Mouse (Mus musculus): Measurements from ENCODE around the gene Pak1. TPM values are rescaled to one million over a fixed set of nuclear protein-coding genes. Genes with fewer than 3 reads are reported as not detected.

Gene Pak1
- polyA plus RNA-seq, 1 experiment from 2014 or later = 17.2 TPM

DNA sequence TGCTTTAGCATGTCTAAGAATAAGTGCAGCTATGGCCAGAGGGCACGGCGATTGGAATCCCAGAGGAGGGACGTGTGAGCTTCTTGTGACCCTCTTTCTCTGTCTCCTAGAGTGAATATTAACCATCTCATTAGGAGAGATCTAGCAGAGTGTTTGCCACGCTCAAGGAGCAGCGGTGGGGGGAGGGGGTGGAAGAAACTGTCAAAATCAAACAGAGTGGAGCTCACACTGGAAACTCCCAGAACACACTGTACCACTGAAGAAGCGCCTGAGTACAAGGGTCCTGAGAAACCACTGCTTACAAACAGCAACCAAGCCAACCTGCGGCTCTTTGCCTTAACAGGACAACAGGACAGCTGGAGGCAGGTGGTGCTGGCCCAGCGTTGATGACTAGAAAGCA, 6.8 kb upstream of the Pak1 start:
- Histone ChIP-seq H3K4me3 (replicated peaks) (no peak overlapping the region), H3K4me2 (no peak overlapping the region), H3K9ac (no peak overlapping the region), H3K27me3 (peaks cover 15% of the 10 kb centered on the region), H3K4me1 (no peaks in the 10 kb centered on the region), H3K36me3 (no peaks in the 10 kb centered on the region), H3K27ac (0 out of 2 replicates have a peak overlapping the region, but pooled peaks have one; percentile 48), H3K9me3 (replicated peaks) (0 out of 2 replicates have a peak, but pooled peaks cover under 1% of the 10 kb centered on the region)
- 73% methylated on average over 8 of the region's 8 CpGs for WGBS
- ATAC-seq (replicated peaks; ENCODE audit: low FRiP score) = peak; percentile 73; the same call in 1 of the 2 replicates

DNA sequence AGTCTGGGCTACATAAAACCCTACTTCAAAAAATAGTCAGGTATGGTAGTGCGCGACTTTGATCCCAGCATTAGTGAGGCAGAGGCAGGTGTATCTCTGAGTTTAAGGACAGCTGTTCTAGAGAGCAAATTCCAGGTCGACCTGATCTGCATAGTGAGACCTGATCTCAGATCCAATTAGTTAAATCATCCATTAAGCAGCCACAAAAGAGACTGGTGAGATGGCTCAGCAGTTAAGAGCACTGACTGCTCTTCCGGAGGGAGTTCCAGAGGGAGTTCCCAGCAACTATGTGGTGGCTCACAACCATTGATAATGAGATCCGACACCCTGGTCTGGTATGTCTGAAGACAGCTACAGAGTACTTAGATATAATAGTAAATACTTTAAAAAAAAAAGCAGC, 4.8 kb upstream of the Pak1 start:
- 61% methylated on average over 5 of the region's 5 CpGs for WGBS
- H3K36me3 ChIP-seq = no peaks in the 10 kb centered on the region

DNA sequence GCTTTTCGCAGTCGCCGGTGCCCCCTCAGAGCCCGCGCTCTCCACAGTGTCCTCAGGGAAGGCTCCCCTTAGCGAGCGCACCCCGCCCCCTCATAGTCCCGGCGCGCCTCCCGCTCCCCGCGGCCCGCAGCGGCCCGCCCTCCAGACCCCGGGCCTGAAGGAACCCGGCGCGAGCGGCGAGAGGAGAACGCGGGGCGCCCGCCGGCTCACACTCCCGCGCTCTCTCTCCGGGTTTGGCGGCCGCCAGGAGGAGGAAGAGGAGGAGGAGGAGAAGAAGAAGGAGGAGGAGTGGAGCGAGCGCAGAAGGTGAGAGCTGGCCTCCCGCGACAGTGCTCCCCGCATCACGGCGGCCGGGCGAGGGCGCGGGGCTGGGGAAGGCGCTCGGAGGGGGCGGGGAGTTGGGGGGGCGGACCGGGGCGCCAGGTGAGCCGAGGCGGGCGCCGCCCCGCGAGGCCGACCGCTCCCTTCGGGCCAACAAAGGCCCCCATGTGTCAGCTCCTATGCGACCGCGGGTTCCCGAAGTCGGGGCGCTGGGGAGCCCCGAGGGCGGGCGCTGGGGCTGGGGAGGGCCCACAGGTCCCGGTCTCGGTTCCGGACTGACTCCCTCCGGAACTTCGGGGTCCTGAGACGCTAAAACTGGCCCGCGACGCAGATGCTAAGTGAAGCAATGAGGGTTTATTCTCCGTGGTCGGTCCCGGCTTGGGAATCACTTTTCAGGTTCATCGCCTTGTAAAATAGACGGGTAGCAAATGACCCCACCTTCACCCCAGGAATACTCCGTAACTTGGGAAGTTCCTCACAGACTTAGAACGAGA, 535 bp downstream of the Pak1 start:
- Histone ChIP-seq H3K9ac (peak overlapping the region; percentile 79), H3K9me3 (replicated peaks) (no peaks in the 10 kb centered on the region), H3K4me2 (peak overlapping the region; percentile 91), H3K4me3 (replicated peaks) (peak overlapping the region; percentile 85), H3K36me3 (no peaks in the 10 kb centered on the region), H3K27me3 (peaks cover 43% of the 10 kb centered on the region), H3K27ac (peak overlapping the region; percentile 78), H3K4me1 (peaks cover 18% of the 10 kb centered on the region)
- ATAC-seq (replicated peaks; ENCODE audit: low FRiP score) = peak; percentile 92
- WGBS = under 1% methylated on average over 73 of the region's 84 CpGs

More for the DNA sequence above, 4.8 kb upstream of the Pak1 start:
- Histone ChIP-seq H3K4me1 (peaks cover 7% of the 10 kb centered on the region), H3K4me2 (no peak overlapping the region), H3K27me3 (peaks cover 31% of the 10 kb centered on the region), H3K9ac (no peak overlapping the region), H3K27ac (no peak overlapping the region), H3K4me3 (replicated peaks) (no peak overlapping the region), H3K9me3 (replicated peaks) (no peaks in the 10 kb centered on the region)
- ATAC-seq (replicated peaks; ENCODE audit: low FRiP score) = no peak

DNA sequence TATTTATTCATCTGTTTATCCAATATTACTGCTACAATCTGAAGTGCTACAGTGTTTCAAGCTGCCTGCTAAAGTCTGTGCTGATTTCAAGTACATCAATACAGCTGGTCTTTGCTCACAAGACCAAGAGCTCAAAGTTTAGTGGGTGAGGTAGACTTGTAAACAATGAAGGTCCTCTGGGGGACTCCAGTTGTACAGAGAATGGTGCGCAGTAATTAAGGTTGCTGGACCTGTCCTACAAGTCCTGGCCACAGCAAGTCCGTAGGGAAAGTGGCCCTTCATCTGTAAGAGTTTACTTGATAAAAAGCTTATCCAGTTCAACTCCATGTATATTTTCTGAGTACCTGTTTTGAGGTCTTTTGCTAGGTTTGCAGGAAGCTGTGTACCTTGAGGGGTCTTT, 1.9 kb downstream of the Pak1 start:
- Histone ChIP-seq H3K9me3 (replicated peaks) (no peaks in the 10 kb centered on the region), H3K4me3 (replicated peaks) (0 out of 2 replicates have a peak overlapping the region, but pooled peaks have one; percentile 4), H3K27me3 (peaks cover 40% of the 10 kb centered on the region), H3K4me1 (peaks cover 18% of the 10 kb centered on the region), H3K4me2 (no peak overlapping the region; the same call in 1 of the 2 replicates), H3K9ac (no peak overlapping the region), H3K36me3 (no peaks in the 10 kb centered on the region), H3K27ac (no peak overlapping the region)
- ATAC-seq (replicated peaks; ENCODE audit: low FRiP score) = no peak
- 44% methylated on average over 2 of the region's 2 CpGs for WGBS

GRCm38 (mm10) chr7:97792324-97792723, 4.0 kb downstream of the Pak1 start:
- H3K4me2 ChIP-seq = no peak overlapping the region
- no peaks in the 10 kb centered on the region for H3K36me3 ChIP-seq
- H3K4me1 ChIP-seq = peaks cover 18% of the 10 kb centered on the region
- no peaks in the 10 kb centered on the region for H3K9me3 ChIP-seq (replicated peaks)
- no peak for ATAC-seq (replicated peaks; ENCODE audit: low FRiP score)
- H3K4me3 ChIP-seq (replicated peaks) = no peak overlapping the region
- peaks cover 22% of the 10 kb centered on the region for H3K27me3 ChIP-seq
- no peak overlapping the region for H3K27ac ChIP-seq
- 39% methylated on average over 2 of the region's 2 CpGs for WGBS
- no peak overlapping the region for H3K9ac ChIP-seq

DNA sequence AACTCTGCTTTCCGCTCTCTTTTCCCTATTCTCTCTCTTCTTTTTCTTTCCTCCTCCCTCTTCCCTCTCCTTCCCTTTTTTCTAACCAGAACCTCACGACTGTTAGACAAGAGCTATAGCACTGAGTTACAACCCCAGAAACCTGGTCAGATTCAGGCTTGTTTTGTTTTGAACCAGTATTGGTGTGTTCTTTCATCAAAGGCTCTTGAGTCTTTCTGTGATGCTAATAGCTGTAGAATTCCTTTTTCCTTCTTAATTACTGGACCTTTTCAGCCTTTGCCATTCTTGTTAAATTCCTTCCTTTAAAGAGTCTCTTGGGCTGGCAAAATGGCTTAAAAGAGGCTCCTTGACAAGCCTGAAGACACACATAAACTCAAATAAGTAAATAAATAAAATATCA, 14.8 kb downstream of the Pak1 start:
- no peak for ATAC-seq (replicated peaks; ENCODE audit: low FRiP score)
- H3K4me2 ChIP-seq = no peak overlapping the region
- H3K36me3 ChIP-seq = no peaks in the 10 kb centered on the region
- no peaks in the 10 kb centered on the region for H3K27me3 ChIP-seq
- no peaks in the 10 kb centered on the region for H3K9me3 ChIP-seq (replicated peaks)
- no peak overlapping the region for H3K9ac ChIP-seq
- H3K27ac ChIP-seq = no peak overlapping the region
- 55% methylated on average over 2 of the region's 2 CpGs for WGBS
- H3K4me3 ChIP-seq (replicated peaks) = no peak overlapping the region
- H3K4me1 ChIP-seq = no peaks in the 10 kb centered on the region

DNA sequence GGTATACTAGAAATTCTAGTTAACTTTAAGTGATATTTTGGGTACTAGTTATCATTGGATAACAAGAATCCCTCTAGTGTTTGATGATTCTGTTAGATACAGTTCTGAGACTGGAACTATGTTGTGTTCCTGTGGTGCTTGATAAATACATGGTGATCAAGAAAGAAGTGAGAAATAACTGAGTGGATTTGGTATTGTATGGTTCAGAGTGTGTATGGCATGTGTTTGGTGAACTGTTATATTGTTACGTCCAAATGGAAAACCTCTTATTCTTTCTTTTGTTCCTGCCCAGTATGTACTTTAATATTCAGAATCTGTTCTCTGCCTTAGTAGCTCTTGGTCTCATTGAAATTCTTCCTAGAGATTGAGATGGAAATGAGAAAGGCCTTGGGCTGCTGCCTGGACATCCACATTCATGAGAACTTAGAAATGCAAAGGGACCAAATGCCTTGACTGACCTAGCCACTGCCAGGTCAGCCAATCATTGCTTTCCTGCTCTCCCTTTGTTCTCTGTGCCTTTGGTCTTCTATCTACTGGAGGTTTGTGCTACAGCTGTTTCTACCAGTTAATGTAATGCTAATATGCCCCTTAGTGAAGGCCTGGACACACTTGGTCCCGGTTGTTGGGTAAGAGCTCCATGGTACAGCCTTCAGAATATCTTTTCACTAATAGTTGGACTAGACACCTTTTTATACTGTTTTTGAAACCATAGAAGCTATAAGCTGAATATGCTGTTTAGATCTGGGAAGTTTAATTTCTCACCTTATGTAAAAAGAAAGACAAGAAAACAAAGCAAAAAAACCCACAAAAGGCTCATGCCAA, 16.1 kb downstream of the Pak1 start:
- Histone ChIP-seq H3K4me1 (no peaks in the 10 kb centered on the region), H3K4me3 (replicated peaks) (no peak overlapping the region), H3K27ac (no peak overlapping the region), H3K9me3 (replicated peaks) (no peaks in the 10 kb centered on the region), H3K4me2 (no peak overlapping the region), H3K9ac (no peak overlapping the region), H3K27me3 (no peaks in the 10 kb centered on the region), H3K36me3 (no peaks in the 10 kb centered on the region)
- no peak for ATAC-seq (replicated peaks; ENCODE audit: low FRiP score)
- WGBS = 59% methylated on average over 2 of the region's 2 CpGs

DNA sequence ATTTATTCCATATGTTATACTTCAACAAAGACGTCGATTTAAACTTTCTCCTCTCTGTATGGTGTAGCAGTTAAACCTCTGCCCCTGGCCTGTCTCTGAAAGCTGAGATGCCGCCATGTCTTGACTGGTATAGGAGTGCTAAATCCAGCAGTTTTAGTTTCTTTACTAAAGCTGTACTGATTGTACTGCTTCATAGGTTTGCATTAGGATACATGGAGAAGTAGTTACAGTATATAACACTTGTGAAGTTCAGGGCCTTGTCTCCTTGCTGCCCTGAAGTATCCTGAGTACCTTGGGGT, 16.7 kb downstream of the Pak1 start:
- Histone ChIP-seq H3K9me3 (replicated peaks) (no peaks in the 10 kb centered on the region), H3K27me3 (no peaks in the 10 kb centered on the region), H3K4me2 (no peak overlapping the region), H3K9ac (no peak overlapping the region), H3K4me1 (no peaks in the 10 kb centered on the region), H3K27ac (no peak overlapping the region), H3K36me3 (no peaks in the 10 kb centered on the region), H3K4me3 (replicated peaks) (no peak overlapping the region)
- WGBS = 71% methylated on average over 3 of the region's 3 CpGs
- no peak for ATAC-seq (replicated peaks; ENCODE audit: low FRiP score)

- H3K27me3 ChIP-seq = no peaks in the 10 kb centered on the region
- no peaks in the 10 kb centered on the region for H3K36me3 ChIP-seq
- whole genome bisulfite sequencing = 76% methylated on average over 5 of the region's 5 CpGs
- no peak for ATAC-seq (replicated peaks; ENCODE audit: low FRiP score)
- no peaks in the 10 kb centered on the region for H3K9me3 ChIP-seq (replicated peaks)
- H3K4me1 ChIP-seq = no peaks in the 10 kb centered on the region
- no peak overlapping the region for H3K4me3 ChIP-seq (replicated peaks)
- no peak overlapping the region for H3K9ac ChIP-seq
- H3K27ac ChIP-seq = no peak overlapping the region
- H3K4me2 ChIP-seq = no peak overlapping the region
Observed at GRCm38 (mm10) chr7:97809307-97809706, 21.0 kb downstream of the Pak1 start.

- Histone ChIP-seq H3K27me3 (no peaks in the 10 kb centered on the region), H3K36me3 (no peaks in the 10 kb centered on the region), H3K9me3 (replicated peaks) (no peaks in the 10 kb centered on the region), H3K4me2 (no peak overlapping the region), H3K4me3 (replicated peaks) (no peak overlapping the region), H3K4me1 (no peaks in the 10 kb centered on the region), H3K27ac (no peak overlapping the region), H3K9ac (no peak overlapping the region)
- 97% methylated on average over 2 of the region's 2 CpGs for WGBS
- no peak for ATAC-seq (replicated peaks; ENCODE audit: low FRiP score)
Observed at GRCm38 (mm10) chr7:97821875-97822274, 33.5 kb downstream of the Pak1 start.

- no peaks in the 10 kb centered on the region for H3K36me3 ChIP-seq
- H3K9ac ChIP-seq = no peak overlapping the region
- WGBS = 78% methylated on average over 2 of the region's 2 CpGs
- no peak for ATAC-seq (replicated peaks; ENCODE audit: low FRiP score)
- no peaks in the 10 kb centered on the region for H3K27me3 ChIP-seq
- no peak overlapping the region for H3K27ac ChIP-seq
- no peak overlapping the region for H3K4me3 ChIP-seq (replicated peaks)
- H3K9me3 ChIP-seq (replicated peaks) = no peaks in the 10 kb centered on the region
- 0 out of 2 replicates have a peak, but pooled peaks cover 5% of the 10 kb centered on the region for H3K4me1 ChIP-seq
- H3K4me2 ChIP-seq = no peak overlapping the region
Observed at GRCm38 (mm10) chr7:97829091-97829490, 40.8 kb downstream of the Pak1 start.

DNA sequence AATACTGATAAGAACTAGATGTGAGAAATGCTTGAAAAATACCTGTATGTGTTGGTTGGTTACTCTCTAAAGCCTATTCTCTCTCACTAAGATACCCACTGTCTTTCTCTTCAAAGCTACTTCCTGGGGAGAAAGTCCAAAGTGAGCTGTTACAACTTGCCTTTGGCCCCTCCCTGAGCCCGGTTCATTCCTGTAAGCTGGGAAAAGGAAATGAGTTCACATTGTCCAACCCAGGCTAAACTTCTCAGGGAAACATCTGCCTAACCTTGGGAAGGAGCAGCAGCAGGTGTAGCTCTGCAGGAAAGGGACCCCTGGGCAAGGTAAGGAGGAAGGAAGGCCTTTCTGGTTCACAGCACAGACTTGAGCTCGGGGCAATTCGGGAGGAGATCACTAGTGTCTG, 42.4 kb downstream of the Pak1 start:
- Histone ChIP-seq H3K36me3 (no peaks in the 10 kb centered on the region), H3K4me1 (0 out of 2 replicates have a peak, but pooled peaks cover 5% of the 10 kb centered on the region), H3K27ac (no peak overlapping the region; the same call in 1 of the 2 replicates), H3K27me3 (no peaks in the 10 kb centered on the region), H3K9me3 (replicated peaks) (no peaks in the 10 kb centered on the region), H3K9ac (no peak overlapping the region), H3K4me2 (no peak overlapping the region), H3K4me3 (replicated peaks) (no peak overlapping the region)
- 54% methylated on average over 3 of the region's 3 CpGs for WGBS
- ATAC-seq (replicated peaks; ENCODE audit: low FRiP score) = no peak

Data from kidney, embryonic 15.5 days (tissue).